Mouse (Mus musculus): Measurements from ENCODE around the gene Klhl40.
A peak's percentile ranks its signal among the peaks of the same experiment; 100 is the strongest.

The Klhl40 gene

DNA sequence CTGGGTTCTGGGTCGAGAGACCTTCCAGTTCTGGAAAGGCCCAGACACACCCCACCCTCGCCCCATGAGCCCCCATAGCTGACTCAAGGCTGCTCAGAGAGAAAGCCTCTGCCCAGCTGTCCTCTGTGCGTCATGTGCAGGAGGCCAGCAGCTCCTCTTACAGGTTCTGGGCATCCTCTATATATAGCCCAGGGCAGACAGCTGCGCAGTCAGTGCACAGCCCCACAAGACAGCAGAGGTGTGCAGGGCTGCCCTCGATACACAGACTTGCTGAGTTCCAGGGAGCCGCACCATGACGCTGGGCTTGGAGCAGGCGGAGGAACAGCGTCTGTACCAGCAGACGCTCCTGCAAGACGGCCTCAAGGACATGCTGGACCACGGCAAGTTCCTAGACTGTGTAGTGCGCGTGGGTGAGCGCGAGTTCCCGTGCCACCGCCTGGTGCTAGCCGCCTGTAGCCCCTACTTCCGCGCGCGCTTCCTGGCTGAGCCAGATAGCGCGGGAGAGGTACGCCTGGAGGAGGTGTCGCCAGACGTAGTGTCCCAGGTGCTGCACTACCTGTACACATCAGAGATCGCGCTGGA is at the start of gene Klhl40:
Gene Klhl40 (plus strand): TSS at position 124 of the 582 bp plus-strand sequence.
- peak; percentile 25 for DNase-seq (ENCODE audit: extremely low spot score)

DNA sequence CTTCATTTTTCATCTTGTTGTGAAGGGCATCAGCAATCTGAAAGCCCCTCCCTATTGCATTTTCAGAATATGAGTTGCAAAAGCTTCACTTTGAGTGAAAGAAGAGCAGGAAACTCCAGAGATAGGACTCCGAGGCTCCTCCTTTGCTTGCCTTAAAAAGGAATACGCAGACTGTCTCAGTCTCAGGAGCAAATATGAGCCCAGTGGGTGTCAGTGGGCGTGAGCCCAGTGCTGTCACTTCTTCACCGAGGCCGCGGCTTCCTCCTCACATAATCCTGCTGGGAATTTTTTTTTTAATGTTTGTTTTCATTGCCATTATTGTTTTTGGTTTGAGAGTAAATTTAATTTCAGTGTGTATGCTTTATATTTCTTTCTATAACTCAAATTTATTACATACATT is 36.9 kb upstream of the Klhl40 start:
- no peak for DNase-seq (ENCODE audit: extremely low spot score)

DNA sequence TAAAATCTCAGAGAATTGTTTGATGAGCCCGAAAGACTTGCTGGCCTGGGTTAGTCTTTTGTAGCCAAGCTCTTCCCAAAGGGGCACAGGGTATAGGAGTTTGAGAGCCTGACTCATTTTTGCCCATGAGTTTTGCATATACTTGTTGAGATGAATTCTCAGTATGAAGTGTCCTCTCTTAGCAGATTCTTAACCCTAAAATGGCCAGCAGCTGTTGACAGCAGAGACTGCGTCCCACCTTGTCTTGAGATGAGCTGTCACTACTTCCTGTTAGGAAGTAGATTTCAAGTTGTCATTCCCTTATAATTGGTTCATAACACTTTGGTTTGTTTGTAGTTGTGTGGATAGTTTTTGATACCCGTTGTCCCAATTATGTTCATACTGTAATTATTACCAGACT is 36.2 kb upstream of the Klhl40 start:
- DNase-seq (ENCODE audit: extremely low spot score) = no peak

DNA sequence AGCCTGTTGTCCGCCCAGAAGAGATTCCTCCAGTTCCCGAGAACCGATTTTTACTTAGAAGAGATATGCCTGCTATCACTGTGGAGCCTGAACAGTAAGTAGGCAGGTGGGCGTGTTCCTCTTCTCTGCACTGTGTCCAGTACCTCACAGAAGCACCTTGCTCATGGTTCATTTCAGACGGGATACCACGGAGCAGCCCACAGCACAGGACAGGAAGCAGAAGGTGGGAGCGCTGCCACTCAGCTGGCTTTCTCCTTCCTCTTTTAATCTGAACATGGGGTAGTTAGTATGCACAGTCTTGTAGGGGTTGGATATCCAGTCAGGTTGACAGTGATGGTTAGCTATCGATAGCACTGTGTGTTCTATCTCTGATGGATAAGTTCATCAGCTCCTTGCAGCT is 33.4 kb upstream of the Klhl40 start:
- no peak for DNase-seq (ENCODE audit: extremely low spot score)

DNA sequence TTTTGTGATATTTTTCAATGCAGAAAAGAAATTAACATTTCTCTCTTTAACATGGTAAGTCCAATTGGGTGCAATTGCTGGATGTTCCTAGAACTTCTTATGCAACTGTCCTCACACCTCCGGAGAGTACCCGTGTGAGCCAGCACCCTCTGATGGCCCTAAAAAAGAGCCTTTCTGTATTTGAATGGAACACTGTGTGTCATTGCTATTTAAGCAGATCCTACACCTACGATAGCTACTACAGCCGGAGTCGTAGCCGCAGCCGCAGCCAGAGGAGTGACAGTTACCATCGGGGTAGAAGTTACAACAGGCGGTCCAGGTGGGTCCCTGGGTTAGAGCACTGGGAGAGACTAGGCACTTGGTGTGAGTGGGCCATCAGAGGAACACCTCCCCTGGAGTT is 24.6 kb upstream of the Klhl40 start:
- DNase-seq (ENCODE audit: extremely low spot score) = no peak

DNA sequence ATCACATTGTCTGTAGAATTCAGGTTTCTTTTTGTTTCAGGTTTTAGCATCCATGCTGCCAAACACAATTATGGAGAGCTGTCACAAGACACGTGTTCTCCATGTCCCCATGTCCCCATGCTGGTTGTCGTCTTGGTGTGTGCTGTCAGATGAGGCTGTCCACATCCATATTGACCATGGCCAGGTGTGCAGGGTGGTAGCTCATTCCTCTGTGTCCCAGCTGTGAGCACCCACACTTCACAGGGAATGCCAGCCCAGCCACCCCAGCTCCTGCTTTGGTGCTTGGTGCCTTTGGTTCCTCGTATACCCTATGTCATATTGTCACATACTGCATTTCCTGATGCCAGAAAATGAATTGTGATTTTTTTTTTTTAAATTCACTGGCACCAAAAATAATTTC is 22.8 kb upstream of the Klhl40 start:
- DNase-seq (ENCODE audit: extremely low spot score) = no peak

DNA sequence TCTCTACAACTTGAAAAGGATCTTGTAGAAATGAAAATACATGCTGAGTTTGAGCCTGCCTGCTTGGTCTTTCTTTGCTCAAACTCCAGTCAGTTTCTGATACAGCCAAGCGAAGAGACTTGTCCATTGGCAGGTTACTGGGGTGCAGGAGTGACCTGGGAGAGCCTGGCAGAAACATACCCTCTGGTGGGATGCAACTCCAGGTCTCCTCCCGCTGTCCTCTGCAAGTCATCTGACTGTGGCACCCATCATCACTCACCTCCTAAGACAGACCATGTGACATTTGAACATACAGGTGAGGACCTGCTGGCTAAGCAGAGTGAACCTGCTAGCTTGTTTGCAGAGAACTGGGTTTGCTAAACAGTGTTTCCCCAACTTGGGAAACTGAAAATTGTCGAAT is 20.6 kb upstream of the Klhl40 start:
- no peak for DNase-seq (ENCODE audit: extremely low spot score)

DNA sequence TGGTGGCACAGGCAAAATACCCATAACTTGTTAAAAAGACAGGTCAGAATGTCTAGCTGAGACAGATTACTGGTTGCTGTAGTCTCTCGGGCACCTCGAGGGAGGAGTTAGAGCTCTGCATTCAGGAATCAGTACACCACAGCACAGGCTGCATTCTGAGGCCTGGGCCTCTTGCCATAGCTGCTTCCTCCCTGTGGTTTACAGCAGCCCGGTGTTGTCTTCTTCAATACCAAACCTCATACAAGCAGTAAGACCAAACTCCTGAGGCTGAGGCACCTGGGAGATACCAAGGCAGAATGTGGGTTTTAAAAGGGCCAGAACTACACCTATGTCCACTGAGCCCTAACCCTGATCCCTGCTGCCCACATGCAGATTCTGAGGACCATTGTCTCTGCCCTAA is 20.0 kb upstream of the Klhl40 start:
- DNase-seq (ENCODE audit: extremely low spot score) = peak; percentile 16

DNA sequence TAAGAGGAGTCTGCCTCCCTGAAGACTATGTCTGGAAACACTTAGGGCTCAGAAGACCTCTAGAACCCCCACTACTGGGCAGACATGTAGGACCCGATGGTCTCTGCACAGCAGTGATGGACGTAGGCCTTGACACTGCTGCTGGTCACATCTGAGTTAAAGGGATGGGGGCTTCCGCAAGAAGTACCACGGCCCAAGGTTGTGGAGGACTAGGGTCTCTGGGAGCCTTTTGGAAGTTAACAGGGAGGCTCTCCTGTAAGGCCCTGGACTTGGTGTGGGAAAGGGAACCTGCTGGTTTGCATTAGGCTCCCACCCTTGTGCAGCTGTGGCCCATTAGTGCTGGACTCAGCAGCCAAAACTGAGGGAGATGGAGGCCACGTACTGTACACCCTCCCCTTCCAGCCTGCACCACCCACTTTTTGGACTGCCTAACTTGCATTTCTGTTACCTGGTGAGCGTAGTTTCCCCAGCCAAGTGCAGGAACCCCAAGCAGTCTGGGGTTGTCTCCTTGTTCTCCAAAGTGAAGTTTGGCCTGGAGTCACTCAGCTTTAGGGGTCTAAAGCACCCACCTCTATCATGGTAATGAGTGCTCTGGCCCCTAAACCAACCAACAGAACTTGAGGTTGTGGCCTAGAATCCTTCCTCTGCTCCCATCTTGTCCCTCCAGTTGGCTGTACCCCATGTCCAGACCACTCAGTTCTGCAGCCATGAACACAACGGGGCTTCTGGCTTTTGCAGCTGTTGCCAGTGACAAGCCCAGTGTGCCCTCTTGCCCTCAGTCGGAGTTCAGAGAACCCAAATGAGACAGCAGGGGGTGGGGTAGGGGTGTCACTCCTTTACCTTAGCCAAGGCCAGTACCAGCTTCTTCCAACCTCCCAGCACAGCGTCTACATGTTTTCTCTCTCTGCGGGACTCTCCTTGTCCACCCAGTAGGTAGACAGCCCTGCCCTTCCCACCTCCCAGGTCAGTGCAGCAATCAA is 19.3 kb upstream of the Klhl40 start:
- peak; percentile 24 for DNase-seq (ENCODE audit: extremely low spot score)

DNA sequence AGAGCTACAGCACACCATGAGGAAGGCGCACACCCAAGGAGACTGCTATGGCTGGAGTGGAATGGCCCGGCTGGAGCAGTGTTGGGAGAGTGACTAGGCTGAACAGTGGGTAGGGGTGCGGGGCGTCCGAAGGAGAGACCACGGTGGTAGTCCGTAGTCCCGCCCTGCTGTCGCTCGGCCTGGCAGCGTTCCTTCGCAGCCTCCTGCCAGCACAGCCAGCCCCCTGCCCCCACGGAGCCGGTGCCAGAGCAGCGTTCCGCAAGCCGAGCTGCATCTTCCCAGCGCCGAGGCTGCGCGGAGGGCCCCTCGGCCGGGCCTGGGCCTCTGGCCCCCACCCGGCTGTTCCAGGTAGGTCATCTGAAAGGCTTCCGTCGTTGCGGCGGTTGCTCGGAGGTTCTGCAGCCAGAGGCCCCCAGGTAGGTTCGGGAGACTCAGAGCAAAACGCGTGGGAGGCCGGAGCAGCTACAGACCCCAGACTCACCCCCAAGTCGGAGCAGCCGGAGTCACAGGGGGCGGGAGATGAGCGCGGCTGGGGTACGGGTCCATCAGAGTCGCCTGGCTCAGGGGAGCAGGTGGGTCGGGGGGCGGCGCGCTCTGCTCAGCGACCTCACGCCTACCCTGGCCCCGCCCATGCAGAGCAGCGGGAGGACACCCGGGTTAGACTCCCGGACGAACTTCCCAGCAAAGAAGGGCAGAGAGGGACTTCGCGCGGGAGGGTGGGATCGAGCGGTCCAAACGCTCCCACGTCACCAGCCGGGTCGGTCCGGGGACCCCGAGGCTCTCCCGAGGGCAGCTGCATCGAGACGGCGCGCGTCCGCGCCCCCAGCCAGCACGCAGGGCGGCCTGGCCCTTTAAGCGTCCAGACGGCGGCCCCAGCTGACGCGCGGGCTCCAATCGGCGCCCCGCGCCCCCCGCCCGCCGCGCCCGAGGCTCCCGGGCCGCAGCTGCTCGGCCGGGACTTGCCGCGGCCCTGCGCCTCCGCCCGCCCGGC is 18.0 kb upstream of the Klhl40 start, which contains the start of gene Zfp651:
Gene Zfp651 (plus strand): TSS at position 240 of the 991 bp plus-strand sequence.
- peak; percentile 80 for DNase-seq (ENCODE audit: extremely low spot score)

DNA sequence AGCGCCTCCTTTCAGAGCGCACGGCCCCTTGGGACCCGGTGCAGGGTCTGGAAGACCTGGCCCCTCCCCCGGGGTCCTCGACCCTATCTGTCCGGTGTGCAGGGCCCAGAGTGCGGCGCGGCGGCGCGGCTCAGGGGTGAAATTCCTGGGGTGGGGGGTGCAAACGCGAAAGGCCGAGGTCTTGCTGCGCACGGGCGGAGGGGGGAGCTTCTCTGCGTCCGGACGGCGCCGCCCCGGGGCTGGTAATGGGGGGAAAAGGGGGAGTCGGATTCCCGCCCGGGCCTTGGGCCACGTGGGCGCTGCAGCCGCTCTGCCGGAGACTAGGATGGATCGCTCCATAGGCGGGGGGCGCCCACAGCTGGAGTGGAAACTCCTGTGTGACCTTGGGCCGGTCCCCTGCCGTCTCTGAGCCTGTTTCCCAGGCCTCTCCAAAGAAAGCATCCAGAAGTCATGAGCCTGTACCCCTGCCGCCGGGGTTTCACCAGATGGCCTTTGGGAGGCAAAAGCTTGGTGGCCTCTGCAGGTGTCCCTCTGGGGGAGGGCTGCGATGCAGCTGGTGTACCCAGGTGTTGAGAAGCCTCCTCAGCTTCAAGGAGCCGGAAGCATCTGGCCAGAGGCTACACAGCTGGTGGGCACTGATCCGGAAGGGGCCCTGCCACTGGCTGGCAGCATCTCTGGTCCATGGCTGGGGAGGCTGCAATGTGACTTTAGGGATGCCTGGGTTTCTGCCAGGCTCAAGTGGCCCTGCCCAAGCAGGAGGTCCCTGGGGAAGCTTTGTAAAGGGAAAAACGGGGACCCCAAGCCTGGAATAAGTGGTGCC is 16.9 kb upstream of the Klhl40 start:
- DNase-seq (ENCODE audit: extremely low spot score) = peak; percentile 89

DNA sequence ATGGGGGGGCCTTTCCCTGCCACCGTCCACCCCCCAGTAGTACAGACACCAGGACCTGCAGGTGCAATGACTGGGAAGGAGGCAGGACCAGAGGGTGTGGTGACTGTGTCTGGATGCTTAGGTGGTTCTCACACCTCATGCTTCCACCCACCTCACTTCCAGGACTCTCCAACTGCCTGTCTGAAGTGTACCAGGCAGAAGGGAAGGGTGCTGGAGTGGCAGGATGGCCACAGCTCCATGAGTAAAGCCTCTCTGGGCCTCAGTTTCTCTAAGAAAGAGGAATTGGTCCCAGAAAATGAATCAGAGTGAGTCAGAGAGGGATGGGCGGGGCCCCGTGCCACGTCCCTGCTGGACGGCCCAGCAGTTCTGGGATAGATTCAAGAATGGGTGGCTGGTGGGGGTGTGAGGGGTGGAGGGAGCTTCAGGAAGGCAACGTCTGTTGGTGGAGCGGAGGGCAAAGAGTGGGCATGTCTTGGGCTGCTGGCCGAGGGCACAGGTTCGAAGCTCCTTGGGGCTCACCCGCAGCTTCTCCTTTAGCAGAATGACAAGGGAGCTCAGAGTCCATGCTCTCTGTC is 16.2 kb upstream of the Klhl40 start:
- DNase-seq (ENCODE audit: extremely low spot score) = no peak

DNA sequence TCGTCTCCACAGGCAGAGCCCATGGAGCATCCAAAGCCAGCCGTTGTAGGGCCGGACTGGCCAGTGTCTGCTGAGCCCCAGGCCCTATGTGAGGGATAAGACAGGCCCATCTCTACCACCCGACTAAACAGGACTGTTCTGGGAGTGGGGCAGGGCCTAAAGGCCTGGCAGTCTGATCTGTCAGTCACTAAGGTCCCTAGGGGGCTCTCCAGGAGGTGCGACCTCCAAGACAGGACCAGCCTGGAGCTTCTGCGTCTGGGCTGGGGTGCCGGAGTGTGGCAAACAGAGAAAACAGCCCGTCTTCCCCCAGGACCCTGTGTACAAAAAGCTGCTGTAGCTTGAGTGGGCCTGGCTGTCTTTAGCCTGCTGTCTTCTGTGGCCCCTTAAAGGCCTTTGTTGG is 15.6 kb upstream of the Klhl40 start:
- no peak for DNase-seq (ENCODE audit: extremely low spot score)

DNA sequence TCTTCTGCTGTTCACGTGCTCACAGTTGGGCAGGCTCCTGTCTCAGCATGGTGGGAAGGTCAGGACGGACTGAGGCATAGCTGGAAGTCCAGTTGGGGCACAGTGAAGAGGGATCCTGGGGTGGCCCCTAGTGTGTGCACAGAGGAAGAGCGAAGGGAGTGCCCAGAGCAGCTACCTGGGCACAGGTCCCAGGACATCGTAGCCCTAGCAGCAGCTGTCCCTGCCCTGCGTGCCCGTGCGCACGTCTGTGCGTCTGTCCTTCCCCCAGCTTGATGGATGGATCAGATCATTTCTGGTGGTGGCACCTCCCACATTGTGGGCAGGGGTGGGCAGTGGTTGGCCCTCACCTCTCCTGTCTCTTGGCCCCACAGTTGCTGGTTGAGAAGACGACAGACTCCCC is 15.2 kb upstream of the Klhl40 start:
- no peak for DNase-seq (ENCODE audit: extremely low spot score)

DNA sequence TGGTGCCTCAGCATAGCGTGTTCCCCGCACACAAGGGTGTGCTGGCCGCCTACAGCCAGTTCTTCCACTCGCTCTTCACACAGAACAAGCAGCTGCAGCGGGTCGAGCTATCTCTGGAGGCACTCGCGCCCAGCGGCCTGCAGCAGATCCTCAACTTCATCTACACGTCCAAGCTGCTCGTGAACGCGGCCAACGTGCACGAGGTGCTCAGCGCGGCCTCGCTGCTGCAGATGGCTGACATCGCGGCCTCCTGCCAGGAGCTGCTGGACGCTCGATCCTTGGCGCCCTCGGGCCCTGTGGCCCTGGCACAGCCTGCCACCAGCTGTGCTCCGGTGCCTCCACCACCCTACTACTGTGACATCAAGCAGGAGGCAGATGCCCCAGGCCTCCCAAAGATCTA is 14.6 kb upstream of the Klhl40 start:
- DNase-seq (ENCODE audit: extremely low spot score) = no peak

DNA sequence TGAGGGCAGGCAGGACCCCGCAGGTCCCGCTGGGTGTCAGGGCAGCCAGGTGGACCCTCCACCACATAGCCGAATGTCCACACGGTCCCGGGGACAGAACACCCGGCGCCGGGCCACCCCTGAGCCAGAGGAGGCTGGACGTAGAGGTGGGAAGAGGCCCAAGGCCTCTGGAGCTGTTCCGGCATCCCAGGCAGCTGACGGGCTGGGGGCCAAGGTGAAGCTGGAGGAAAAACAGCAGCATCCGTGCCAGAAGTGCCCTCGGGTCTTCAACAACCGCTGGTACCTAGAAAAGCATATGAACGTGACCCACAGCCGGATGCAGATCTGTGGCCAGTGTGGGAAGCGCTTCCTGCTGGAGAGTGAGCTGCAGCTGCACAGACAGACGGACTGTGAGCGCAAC is 13.7 kb upstream of the Klhl40 start:
- DNase-seq (ENCODE audit: extremely low spot score) = no peak

DNA sequence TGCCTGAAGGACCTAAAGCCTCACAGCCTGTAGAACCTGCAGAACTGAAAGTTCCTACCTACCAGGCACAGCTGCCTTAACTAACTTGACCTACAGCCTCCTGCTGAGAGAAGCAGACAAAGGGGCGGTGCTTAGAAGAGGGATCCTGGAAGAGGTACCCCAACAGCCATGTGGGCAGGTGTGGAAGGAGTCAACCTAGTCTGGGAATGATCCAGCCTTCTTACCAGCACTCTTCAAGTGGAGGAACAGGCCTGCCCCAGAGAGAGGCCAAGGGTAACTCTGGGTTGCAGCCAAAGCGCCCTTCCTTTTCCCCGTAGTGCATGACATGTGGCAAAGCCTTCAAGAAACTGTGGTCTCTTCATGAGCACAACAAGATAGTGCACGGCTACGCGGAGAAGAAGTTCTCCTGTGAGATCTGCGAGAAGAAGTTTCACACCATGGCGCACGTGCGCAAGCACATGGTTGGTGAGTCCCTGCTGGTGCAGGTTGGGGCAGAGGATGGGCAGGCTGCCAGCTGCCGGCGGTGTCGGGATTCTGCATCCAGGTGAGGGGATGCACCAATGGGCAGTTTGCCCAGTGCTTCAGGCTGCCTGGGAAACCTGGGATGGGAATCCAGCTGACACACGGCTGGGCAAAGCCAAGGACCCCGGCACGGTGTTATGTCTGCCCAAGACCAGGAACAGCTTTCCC is 12.1 kb upstream of the Klhl40 start:
- no peak for DNase-seq (ENCODE audit: extremely low spot score)

DNA sequence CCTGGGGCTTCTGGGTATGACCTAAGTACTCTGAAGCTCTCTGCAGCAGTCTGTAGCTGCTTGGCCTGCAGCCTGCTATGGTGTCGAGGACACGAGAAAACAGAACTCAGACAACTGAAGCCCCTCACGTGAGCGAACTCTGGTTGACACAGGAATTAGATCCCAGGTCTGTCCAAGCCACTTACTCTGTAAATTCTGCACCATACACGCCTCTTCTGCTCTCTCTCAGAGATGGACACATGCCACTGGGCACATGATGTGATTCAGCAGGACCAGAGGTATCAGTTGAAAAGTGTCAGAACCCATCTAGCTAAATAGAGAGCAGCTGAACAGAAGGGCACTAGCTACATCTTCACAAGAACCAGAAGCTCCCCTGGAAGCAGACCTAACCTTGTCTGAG is 5.0 kb upstream of the Klhl40 start:
- no peak for DNase-seq (ENCODE audit: extremely low spot score)

DNA sequence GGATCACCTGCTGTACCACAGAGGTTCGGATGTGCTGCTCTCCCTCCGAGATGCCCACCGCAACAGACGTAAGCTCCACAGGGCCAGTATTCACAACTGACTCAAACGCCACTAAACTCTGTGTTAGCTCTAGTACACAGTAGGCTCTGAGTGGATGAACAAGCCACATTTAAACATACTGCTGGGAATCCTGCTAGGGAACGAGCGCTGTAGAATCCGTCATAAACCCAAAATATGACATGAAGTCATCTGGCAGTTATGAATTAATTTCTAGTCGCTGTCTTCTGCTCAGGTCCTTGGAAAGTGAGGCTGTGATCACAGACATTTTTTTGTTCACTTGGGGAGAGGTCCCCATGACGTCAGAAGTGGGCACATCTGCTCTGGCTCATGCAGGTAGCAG is 1.5 kb upstream of the Klhl40 start:
- no peak for DNase-seq (ENCODE audit: extremely low spot score)

DNA sequence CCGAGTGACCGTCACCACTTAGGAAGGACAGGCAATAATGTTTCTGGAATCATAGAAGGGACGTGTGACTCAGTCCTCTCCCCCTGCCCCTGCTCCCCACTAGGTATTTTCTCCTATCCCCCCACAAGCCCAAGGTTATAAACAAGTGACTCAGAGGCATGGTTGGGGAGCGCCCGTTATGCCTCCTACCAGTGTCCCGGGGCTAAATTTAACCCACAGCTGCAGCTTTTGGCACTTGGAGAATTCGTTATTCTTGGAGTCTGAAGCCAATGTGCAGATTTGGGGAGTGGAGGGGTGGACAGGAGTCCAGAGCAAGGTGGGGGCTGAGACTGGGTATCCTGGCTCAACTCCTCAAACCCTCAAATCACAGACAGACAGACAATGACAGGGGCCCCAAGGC is 896 bp upstream of the Klhl40 start:
- no peak for DNase-seq (ENCODE audit: extremely low spot score)
